Mouse (Mus musculus): ENCODE data around the gene Rps21. TPM values are rescaled to one million over a fixed set of nuclear protein-coding genes. Genes with fewer than 3 reads are reported as not detected.

The Rps21 gene
- polyA plus RNA-seq, 1 experiment from 2014 or later, result 574 TPM

- Histone ChIP-seq H3K27ac (no peak overlapping the region), H3K4me3 (no peak overlapping the region), H3K36me3 (no peaks in the 10 kb centered on the region), H3K27me3 (0 out of 2 replicates have a peak, but pooled peaks cover 2% of the 10 kb centered on the region), H3K9me3 (no peaks in the 10 kb centered on the region), H3K4me1 (peaks cover 22% of the 10 kb centered on the region), H3K4me2 (replicated peaks) (0 out of 2 replicates have a peak overlapping the region, but pooled peaks have one; percentile 7), H3K9ac (no peak overlapping the region)
- peak; percentile 24; the same call in 1 of the 2 replicates for ATAC-seq (ENCODE audit: insufficient number of reproducible peaks, insufficient read depth, low FRiP score, low TSS enrichment)
- 1% methylated on average over 8 of the region's 8 CpGs for WGBS
Measured at GRCm38 (mm10) chr2:180275836-180276235, 18.7 kb downstream of the Rps21 start.

- Histone ChIP-seq H3K36me3 (no peaks in the 10 kb centered on the region), H3K27ac (no peak overlapping the region), H3K27me3 (0 out of 2 replicates have a peak, but pooled peaks cover 2% of the 10 kb centered on the region), H3K4me2 (replicated peaks) (no peak overlapping the region), H3K4me1 (peaks cover 18% of the 10 kb centered on the region), H3K9me3 (no peaks in the 10 kb centered on the region), H3K9ac (no peak overlapping the region), H3K4me3 (no peak overlapping the region)
- ATAC-seq (ENCODE audit: insufficient number of reproducible peaks, insufficient read depth, low FRiP score, low TSS enrichment), result no peak
- 58% methylated on average over 4 of the region's 4 CpGs for WGBS
Measured at GRCm38 (mm10) chr2:180276385-180276784, 19.2 kb downstream of the Rps21 start.

GRCm38 (mm10) chr2:180276851-180277259 lies 19.7 kb downstream of the Rps21 start:
- Histone ChIP-seq H3K9ac (no peak overlapping the region), H3K36me3 (no peaks in the 10 kb centered on the region), H3K27me3 (0 out of 2 replicates have a peak, but pooled peaks cover 2% of the 10 kb centered on the region), H3K4me1 (peaks cover 13% of the 10 kb centered on the region), H3K4me2 (replicated peaks) (no peak overlapping the region), H3K27ac (no peak overlapping the region), H3K4me3 (no peak overlapping the region), H3K9me3 (no peaks in the 10 kb centered on the region)
- 39% methylated on average over 8 of the region's 8 CpGs for WGBS
- no peak for ATAC-seq (ENCODE audit: insufficient number of reproducible peaks, insufficient read depth, low FRiP score, low TSS enrichment)

GRCm38 (mm10) chr2:180277773-180278320 lies 20.7 kb downstream of the Rps21 start:
- Histone ChIP-seq H3K27ac (no peak overlapping the region), H3K9me3 (no peaks in the 10 kb centered on the region), H3K27me3 (peaks cover 2% of the 10 kb centered on the region; the same call in 1 of the 2 replicates), H3K4me1 (peaks cover 4% of the 10 kb centered on the region; the same call in 1 of the 2 replicates), H3K9ac (no peak overlapping the region), H3K4me3 (no peak overlapping the region), H3K4me2 (replicated peaks) (no peak overlapping the region), H3K36me3 (no peaks in the 10 kb centered on the region)
- WGBS, result 61% methylated on average over 8 of the region's 8 CpGs
- ATAC-seq (ENCODE audit: insufficient number of reproducible peaks, insufficient read depth, low FRiP score, low TSS enrichment), result no peak

GRCm38 (mm10) chr2:180279321-180279720 lies 22.1 kb downstream of the Rps21 start:
- Histone ChIP-seq H3K9me3 (no peaks in the 10 kb centered on the region), H3K27ac (no peak overlapping the region), H3K4me2 (replicated peaks) (no peak overlapping the region), H3K9ac (no peak overlapping the region), H3K4me3 (no peak overlapping the region), H3K36me3 (no peaks in the 10 kb centered on the region), H3K4me1 (no peaks in the 10 kb centered on the region), H3K27me3 (peaks cover 2% of the 10 kb centered on the region; the same call in 1 of the 2 replicates)
- whole genome bisulfite sequencing, result 83% methylated on average over 8 of the region's 8 CpGs
- ATAC-seq (ENCODE audit: insufficient number of reproducible peaks, insufficient read depth, low FRiP score, low TSS enrichment), result no peak

GRCm38 (mm10) chr2:180288966-180289365 lies 31.8 kb downstream of the Rps21 start:
- peaks cover 14% of the 10 kb centered on the region; the same call in 1 of the 2 replicates for H3K4me1 ChIP-seq
- H3K36me3 ChIP-seq, result no peaks in the 10 kb centered on the region
- no peak for ATAC-seq (ENCODE audit: insufficient number of reproducible peaks, insufficient read depth, low FRiP score, low TSS enrichment)
- peak overlapping the region; percentile 24 for H3K4me2 ChIP-seq (replicated peaks)
- H3K27ac ChIP-seq, result no peak overlapping the region; the same call in 1 of the 2 replicates
- H3K27me3 ChIP-seq, result no peaks in the 10 kb centered on the region
- H3K9ac ChIP-seq, result no peak overlapping the region
- no peaks in the 10 kb centered on the region for H3K9me3 ChIP-seq
- 39% methylated on average over 11 of the region's 11 CpGs for WGBS
- no peak overlapping the region for H3K4me3 ChIP-seq

GRCm38 (mm10) chr2:180289440-180290108 lies 32.4 kb downstream of the Rps21 start, which contains the start of gene Rbbp8nl:
TSS of gene Rbbp8nl (minus strand) at chr2:180289879.
- Histone ChIP-seq H3K36me3 (no peaks in the 10 kb centered on the region), H3K4me2 (replicated peaks) (peak within 1 kb of the TSS; percentile 24), H3K27me3 (no peaks in the 10 kb centered on the region), H3K9ac (no peak within 1 kb of the TSS), H3K27ac (peak within 1 kb of the TSS; percentile 66), H3K4me1 (peaks cover 14% of the 10 kb centered on the region; the same call in 1 of the 2 replicates), H3K4me3 (no peak within 1 kb of the TSS), H3K9me3 (no peaks in the 10 kb centered on the region)
- WGBS, result 24% methylated on average over 16 of the region's 16 CpGs
- ATAC-seq (ENCODE audit: insufficient number of reproducible peaks, insufficient read depth, low FRiP score, low TSS enrichment), result no peak

- H3K9me3 ChIP-seq, result no peaks in the 10 kb centered on the region
- no peak for ATAC-seq (ENCODE audit: insufficient number of reproducible peaks, insufficient read depth, low FRiP score, low TSS enrichment)
- no peaks in the 10 kb centered on the region for H3K36me3 ChIP-seq
- no peak overlapping the region for H3K4me3 ChIP-seq
- H3K9ac ChIP-seq, result no peak overlapping the region
- H3K4me2 ChIP-seq (replicated peaks), result no peak overlapping the region
- peaks cover 14% of the 10 kb centered on the region; the same call in 1 of the 2 replicates for H3K4me1 ChIP-seq
- 59% methylated on average over 6 of the region's 6 CpGs for WGBS
- no peaks in the 10 kb centered on the region for H3K27me3 ChIP-seq
- H3K27ac ChIP-seq, result no peak overlapping the region
Measured at GRCm38 (mm10) chr2:180290503-180290902, 33.3 kb downstream of the Rps21 start.

- WGBS, result 77% methylated on average over 5 of the region's 5 CpGs
- no peak overlapping the region for H3K4me2 ChIP-seq (replicated peaks)
- no peak overlapping the region for H3K9ac ChIP-seq
- H3K9me3 ChIP-seq, result no peaks in the 10 kb centered on the region
- no peak for ATAC-seq (ENCODE audit: insufficient number of reproducible peaks, insufficient read depth, low FRiP score, low TSS enrichment)
- H3K27me3 ChIP-seq, result no peaks in the 10 kb centered on the region
- H3K4me1 ChIP-seq, result peaks cover 14% of the 10 kb centered on the region; the same call in 1 of the 2 replicates
- H3K27ac ChIP-seq, result no peak overlapping the region
- H3K4me3 ChIP-seq, result no peak overlapping the region
- no peaks in the 10 kb centered on the region for H3K36me3 ChIP-seq
Measured at GRCm38 (mm10) chr2:180291566-180291965, 34.4 kb downstream of the Rps21 start.

- WGBS, result 75% methylated on average over 4 of the region's 4 CpGs
- Histone ChIP-seq H3K9me3 (no peaks in the 10 kb centered on the region), H3K4me1 (peaks cover 14% of the 10 kb centered on the region; the same call in 1 of the 2 replicates), H3K36me3 (no peaks in the 10 kb centered on the region), H3K4me2 (replicated peaks) (no peak overlapping the region), H3K9ac (no peak overlapping the region), H3K27me3 (no peaks in the 10 kb centered on the region), H3K4me3 (no peak overlapping the region), H3K27ac (no peak overlapping the region)
- no peak for ATAC-seq (ENCODE audit: insufficient number of reproducible peaks, insufficient read depth, low FRiP score, low TSS enrichment)
Measured at GRCm38 (mm10) chr2:180292026-180292425, 34.8 kb downstream of the Rps21 start.

GRCm38 (mm10) chr2:180292906-180293305 lies 35.7 kb downstream of the Rps21 start:
- WGBS, result 59% methylated on average over 8 of the region's 8 CpGs
- no peaks in the 10 kb centered on the region for H3K27me3 ChIP-seq
- H3K9ac ChIP-seq, result no peak overlapping the region
- no peak overlapping the region for H3K4me3 ChIP-seq
- H3K36me3 ChIP-seq, result no peaks in the 10 kb centered on the region
- no peaks in the 10 kb centered on the region for H3K9me3 ChIP-seq
- no peak for ATAC-seq (ENCODE audit: insufficient number of reproducible peaks, insufficient read depth, low FRiP score, low TSS enrichment)
- H3K4me1 ChIP-seq, result peaks cover 14% of the 10 kb centered on the region; the same call in 1 of the 2 replicates
- no peak overlapping the region for H3K27ac ChIP-seq
- H3K4me2 ChIP-seq (replicated peaks), result no peak overlapping the region

GRCm38 (mm10) chr2:180300252-180300651 lies 43.1 kb downstream of the Rps21 start:
- no peak overlapping the region for H3K9ac ChIP-seq

More at GRCm38 (mm10) chr2:180300252-180300651, 43.1 kb downstream of the Rps21 start:
- no peak overlapping the region for H3K27ac ChIP-seq
- H3K9me3 ChIP-seq, result no peaks in the 10 kb centered on the region
- no peaks in the 10 kb centered on the region for H3K27me3 ChIP-seq
- 71% methylated on average over 2 of the region's 2 CpGs for WGBS
- H3K4me1 ChIP-seq, result no peaks in the 10 kb centered on the region
- H3K36me3 ChIP-seq, result no peaks in the 10 kb centered on the region
- H3K4me3 ChIP-seq, result no peak overlapping the region
- no peak overlapping the region for H3K4me2 ChIP-seq (replicated peaks)
- no peak for ATAC-seq (ENCODE audit: insufficient number of reproducible peaks, insufficient read depth, low FRiP score, low TSS enrichment)
